Mouse (Mus musculus) adrenal gland, postnatal 36 days (tissue): ENCODE measurements around the gene Psmc1. TPM values are rescaled to one million over a fixed set of nuclear protein-coding genes. Genes with fewer than 3 reads are reported as not detected.

Experiments used
- DNase-seq, 2 experiments: peaks; one replicate each; pipeline ENCODE4 v3.0.0; 2021; ENCODE audit warnings: mixed read lengths in 1 of 2
- total RNA-seq, 2 experiments: library from RNA; stranded (reverse); gene quantifications; 2 replicates each; pipeline ENCODE4 v1.2.3; 2021

Psmc1 gene
- total RNA-seq, 2 experiments from 2014 or later, result 212 to 241 TPM

DNA sequence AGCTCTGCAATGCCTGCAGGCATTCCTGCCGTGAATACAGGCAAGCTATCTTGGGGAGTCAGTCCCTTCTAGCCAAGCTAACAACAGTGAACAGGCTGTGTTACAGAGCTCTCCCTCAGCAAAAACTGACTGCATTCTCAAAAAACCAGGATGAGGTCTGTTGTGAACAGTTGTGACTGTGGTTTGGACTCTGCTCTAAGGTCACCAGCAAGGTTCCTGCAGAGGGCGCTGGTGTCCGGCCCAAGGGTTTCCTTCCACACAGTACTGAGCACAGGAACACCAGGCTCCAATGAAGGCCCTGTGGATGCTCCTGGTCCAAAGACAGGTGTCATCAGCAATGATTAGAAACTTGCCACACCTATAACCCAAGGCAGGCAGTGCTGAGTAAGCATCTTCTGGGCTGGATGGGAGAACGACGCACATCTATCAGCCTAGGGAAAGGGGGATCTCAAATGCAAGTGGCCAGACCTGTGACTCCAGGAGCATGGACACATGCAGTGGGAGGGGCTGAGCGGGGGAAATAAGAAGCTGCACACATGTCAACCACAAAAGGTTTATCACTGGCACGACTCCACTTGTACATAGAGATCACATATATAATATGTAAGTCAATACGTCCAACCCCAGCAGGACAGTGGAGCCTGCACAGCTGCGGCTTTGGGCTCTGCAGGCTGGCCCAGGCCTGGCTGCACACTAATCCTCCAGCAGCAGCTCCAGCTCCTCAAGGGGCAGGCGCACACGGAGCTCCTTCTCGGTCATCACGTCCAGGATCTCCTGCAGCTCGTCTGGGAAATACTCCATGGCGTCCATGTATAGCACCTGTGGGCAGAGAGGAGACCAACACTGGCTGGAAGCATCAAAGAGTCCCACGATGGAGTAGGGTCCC lies 15.2 kb downstream of the Psmc1 start:
- peak in 1 of 2 experiments; percentile 38 for DNase-seq

DNA sequence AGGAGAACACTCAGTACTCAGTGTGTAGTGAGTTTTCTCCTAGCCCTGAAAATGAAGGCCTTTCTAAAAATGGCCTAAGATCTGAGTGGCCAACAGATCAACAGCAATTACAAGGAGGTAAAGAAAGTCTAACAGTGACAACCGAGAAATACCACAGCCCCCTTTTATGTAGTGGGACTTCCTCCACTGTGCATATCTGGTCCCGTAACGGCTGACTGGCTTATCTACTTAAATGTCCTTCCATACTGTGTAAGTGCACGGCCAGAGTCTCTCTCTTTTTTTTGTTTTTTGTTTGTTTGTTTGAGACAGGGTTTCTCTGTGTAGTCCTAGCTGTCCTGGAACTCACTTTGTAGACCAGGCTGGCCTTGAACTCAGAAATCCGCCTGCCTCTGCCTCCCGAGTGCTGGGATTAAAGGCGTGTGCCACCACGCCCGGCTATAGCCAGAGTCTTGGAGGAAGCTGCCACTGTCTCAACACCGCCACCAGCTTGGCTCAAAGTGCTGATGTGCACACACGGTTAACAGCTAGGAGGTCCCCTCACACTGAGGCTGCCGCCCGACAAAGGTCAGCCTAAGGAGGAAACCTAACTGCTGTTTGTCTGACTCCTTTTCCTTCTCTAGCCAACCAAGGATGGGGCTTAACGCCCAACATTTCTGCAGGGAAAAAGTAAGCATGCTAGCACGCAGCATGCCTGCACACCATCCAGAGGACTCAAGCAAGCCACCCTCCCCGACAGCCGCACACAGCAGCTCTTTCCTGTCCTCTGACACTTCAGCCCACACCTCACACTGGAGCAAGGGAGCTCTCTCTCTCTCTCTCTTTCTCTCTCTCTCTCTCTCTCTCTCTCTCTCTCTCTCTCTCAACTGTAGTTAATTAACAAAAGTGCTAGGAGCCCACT lies 17.3 kb downstream of the Psmc1 start:
- no peak for DNase-seq

- no peak for DNase-seq
These were observed 18.0 kb downstream of the Psmc1 start for GRCm38 (mm10) chr12:100127866-100128480.

DNA sequence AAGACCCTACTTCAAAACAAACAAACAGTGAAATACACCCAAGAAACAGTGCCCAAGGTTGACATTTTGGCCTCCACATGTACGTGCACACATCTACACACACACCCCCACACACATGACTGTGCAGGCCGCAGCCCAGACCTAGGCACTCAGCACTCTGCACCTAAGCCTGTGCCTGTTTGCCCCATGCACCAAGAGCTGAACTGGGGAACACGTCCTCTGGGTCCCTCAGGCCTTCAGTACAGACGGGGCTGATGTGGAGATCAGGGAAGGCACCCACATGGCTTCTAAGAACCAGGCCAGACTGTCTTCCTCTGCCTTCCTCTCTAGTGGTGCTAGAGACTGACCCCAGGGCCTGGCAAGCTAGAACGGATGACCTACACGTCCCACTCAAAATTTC lies 18.6 kb downstream of the Psmc1 start:
- no peak for DNase-seq

- DNase-seq, result no peak
These were observed 19.0 kb downstream of the Psmc1 start for GRCm38 (mm10) chr12:100128961-100129360.

- DNase-seq, result no peak
These were observed 21.2 kb downstream of the Psmc1 start for GRCm38 (mm10) chr12:100131167-100131566.

- DNase-seq, result peak; percentile 69 to 74
These were observed 21.7 kb downstream of the Psmc1 start for GRCm38 (mm10) chr12:100131655-100132054.

DNA sequence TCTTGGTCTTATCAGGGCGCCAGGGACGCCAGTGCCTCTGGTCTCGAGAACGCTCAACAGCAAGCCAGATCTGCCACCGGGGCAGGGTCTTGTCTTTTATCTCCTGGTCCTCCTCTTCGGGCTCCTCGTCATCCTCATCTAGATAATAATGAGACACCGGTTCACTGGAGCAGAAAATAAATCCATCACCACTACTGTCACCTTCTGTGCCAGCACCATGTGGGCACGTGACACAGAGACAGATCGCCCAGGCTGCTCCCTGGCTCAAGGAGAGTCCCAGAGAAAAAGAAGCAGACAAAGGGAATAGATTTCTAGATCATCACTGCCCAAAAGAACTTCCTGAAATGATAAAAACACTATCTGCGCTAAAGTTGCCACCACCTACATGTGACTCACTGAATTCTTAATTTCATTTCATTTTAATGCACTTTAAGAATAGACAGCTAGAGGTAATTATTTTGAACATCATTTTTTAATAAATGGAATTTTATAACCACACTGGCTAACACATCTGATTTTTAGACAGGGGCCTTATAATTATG lies 24.5 kb downstream of the Psmc1 start:
- no peak for DNase-seq

DNA sequence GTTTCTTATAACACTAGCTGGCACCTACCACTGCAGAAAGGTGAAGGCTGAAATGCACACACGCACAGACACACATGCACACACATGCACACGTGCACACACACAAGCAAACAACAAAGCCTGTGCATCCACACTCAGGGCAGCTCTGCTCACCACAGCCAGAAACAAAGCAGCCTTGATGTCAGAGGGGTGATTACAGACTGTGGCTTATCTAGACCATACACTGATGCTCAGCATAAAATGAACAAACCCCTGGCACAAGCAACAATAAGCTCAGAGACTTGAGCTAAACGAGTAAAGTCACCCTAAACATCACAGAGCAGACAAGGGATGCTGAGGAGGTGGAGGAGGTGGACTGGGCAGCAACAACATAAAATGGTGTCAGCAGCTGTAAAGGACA lies 25.2 kb downstream of the Psmc1 start:
- no peak for DNase-seq

DNA sequence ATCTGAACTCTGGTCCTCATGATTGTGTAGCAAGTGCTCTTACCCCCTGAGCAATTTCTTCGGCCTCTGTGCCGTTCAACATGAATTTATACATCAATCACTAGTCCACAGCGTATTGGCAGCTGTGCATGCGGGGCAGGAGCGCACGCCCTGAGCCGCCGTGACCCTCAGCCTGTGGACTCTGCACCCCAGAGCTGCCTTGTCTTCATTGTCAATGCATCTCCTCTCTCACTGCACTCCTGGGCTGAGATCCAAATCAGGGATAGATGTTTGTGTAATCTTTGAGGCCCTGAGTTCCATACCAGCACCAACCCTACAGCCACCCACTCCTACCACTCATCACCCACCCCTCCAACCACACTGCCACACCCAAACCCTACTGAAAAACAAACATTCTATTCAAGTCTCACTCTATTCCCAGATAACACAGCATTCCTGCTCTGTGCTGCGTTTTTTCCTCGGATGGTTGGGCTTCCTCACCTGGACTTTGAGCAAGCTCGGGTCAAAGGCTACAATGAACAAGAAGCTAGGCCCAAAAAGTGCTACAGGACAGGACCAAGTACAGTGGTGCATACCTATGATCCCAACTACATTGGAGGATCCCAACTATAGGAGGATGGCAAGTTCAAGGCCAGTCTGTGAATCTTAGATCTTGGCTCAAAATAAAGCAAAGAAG lies 33.0 kb downstream of the Psmc1 start:
- DNase-seq, result no peak

DNA sequence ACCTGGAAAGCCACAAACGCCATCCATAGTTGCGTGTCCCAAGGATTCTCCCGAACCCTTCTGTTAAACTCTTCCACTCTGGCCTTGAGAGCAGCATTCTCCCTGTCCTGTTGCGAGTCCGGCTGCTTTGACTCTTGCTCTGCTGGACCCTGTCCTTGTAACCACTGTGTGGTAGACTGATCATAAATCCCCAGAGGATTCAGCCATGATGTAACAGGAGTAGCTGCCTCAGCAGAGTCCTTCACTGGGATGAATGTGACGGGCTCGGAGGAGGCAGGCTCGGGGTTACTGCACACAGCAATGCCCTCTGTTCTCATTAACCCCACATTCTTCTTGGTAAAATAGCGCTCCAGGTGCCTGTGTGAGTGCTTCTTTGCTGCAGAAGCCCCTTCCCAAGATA lies 33.8 kb downstream of the Psmc1 start:
- DNase-seq, result peak; percentile 68 to 73

- DNase-seq, result peak; percentile 65 to 71
These were observed 34.3 kb downstream of the Psmc1 start for GRCm38 (mm10) chr12:100144269-100144668.

GRCm38 (mm10) chr12:100152466-100152865 lies 42.5 kb downstream of the Psmc1 start:
- no peak for DNase-seq

DNA sequence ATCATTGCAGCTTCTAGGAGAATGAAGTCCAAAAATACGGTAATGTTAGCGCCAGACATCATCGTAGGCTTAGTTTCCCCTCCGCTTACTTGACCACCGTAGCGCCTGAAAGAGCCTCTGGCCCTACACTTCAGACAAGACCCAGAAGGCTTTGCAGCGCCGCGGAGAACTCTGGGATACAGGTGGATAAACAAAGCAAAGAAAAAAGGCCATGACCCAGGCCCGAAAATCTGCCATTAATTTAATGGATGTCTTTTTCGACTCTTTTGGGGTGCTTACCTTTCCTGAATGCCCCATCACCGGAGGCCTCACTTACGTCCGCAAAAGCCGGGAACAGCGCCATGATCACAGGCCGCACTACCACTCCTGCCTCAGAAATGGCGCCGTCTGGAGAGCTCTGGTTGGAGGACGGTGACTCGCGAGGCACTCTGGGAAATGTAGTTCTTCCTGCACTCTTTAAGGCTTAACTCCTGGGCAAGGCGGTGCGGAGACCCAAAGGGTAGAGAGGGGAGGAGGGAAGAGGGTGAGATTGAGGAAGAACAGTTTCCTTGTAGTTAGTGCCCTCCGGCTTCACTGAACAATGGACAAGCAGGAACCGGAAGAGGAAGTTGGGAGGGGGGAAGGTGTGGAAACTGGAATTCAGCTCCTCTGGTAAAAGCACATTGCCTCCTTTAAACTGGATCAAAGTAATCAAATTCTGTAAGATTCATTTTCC lies 49.5 kb downstream of the Psmc1 start, which contains the start of gene Nrde2:
Gene Nrde2 (minus strand): TSS at position 393 of the 715 bp plus-strand sequence.
- peak; percentile 89 to 91 for DNase-seq

- DNase-seq, result no peak
These were observed 55.1 kb downstream of the Psmc1 start for GRCm38 (mm10) chr12:100164991-100165500.

- no peak for DNase-seq
These were observed 56.2 kb downstream of the Psmc1 start for GRCm38 (mm10) chr12:100166177-100166576.

GRCm38 (mm10) chr12:100166939-100167338 lies 57.0 kb downstream of the Psmc1 start:
- no peak for DNase-seq

- no peak for DNase-seq
These were observed 57.5 kb downstream of the Psmc1 start for GRCm38 (mm10) chr12:100167502-100167901.

DNA sequence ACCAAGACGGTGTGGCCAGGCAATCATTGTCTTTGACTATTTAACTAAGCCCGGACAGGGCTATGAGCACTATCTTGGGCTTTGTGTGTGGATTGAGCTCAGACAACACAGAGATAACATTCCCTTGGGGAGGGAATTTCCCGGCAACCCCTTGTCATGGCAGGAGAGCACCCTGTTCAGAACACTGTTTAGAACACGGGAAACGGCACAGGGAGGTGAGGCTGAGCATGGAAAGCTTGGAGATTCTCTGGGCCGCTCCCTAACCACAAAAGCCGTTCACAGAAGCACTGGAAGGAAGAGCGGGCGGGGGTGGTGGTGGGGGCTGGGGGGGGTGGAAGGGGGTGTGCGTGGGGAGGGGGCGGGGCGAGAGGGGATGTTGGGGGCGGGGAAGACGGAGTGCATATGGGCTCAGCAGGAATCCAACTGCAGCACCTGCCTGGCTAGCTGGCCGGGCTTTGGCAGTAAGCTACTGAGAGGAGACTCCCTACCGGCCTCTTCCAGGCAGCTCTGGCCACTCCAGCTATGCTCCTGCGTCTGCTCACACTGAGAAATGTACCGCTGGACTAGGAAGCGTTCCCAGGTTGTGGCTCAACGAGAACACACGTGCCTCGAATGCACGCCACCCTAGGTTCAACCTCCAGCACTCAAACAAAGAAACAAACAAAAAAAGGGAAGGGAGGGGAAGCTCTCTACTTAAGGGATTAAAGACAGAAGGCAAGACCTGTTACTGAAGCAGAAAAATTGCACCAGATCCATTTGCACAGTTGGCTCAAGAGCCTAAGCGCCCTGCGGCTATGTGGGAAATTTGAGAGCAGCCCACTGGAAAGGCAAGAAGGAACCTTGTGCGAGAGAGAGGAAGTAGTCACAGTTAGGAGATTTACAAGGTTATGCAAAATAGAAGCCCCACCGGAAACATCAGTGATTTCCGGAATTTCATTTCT lies 58.2 kb downstream of the Psmc1 start:
- peak; percentile 17 to 49 for DNase-seq
